Mouse (Mus musculus): ENCODE measurements around the gene Laptm4a. TPM values are rescaled to one million over a fixed set of nuclear protein-coding genes. Genes with fewer than 3 reads are reported as not detected.

Gene Laptm4a
- total and polyA plus RNA-seq, 2 experiments from 2014 or later = 358 to 365 TPM

DNA sequence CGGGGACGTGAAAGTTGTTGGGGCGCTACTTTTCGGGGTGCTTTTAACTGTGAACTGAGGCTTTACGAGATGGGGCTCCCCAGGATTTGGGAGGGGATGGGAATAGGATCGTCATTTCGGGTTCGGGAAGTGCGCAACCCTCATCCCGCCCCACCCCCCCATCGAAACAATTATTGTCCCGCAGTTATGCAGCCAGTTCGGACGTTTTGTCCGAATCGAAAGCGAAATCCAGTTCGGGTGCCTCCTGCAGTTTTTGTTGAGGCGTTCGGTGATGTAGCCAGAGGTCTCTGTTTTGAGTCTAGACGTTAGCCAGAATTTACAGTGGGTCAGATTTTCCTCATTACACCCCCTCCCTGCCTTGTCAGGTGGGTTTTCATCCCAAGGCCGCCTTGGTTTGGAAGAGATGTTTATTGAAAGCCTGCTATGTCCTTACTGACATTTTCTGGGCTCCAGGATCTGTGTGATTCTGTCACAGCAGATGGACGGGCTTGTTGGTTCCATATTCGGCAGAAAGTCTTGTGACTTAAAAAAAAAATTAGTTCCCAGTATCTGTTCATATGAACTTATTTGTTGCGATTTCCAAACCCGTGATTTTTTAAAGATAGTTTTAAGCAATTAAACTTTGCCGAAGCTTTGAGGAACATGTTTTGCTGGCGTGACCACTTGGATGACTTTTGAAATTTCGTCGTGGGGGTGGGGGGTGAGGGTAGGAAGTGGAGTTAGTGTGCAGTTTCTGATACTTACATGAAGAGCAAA lies 1.1 kb downstream of the Laptm4a start:
- ATAC-seq (ENCODE audit: insufficient read depth, low read depth) (no peak), DNase-seq (ENCODE audit: low spot score) (peak; percentile 27)
- WGBS = under 1% methylated on average over 30 of the region's 30 CpGs
- no peak for TF ChIP-seq EP300 (IDR thresholded peaks at IDR 0.05; ENCODE audit: low read depth)
- no peak for TF ChIP-seq CTCF (IDR thresholded peaks at IDR 0.05; ENCODE audit: low read depth)
- no peaks in the 10 kb centered on the region for H3K9me3 ChIP-seq (replicated peaks; ENCODE audit: control insufficient read depth, low read length)
- H3K4me2 ChIP-seq (ENCODE audit: low read depth, low read length) = peak overlapping the region; percentile 87
- peaks cover 7% of the 10 kb centered on the region; the same call in 1 of the 2 replicates for H3K36me3 ChIP-seq (replicated peaks; ENCODE audit: control insufficient read depth, insufficient read depth, low read length)
- no peaks in the 10 kb centered on the region for H3K27me3 ChIP-seq (ENCODE audit: control insufficient read depth, insufficient read depth, low read length)
- H3K4me3 ChIP-seq (ENCODE audit: low read depth, low read length) = peak overlapping the region; percentile 95
- peak overlapping the region; percentile 99 for H3K27ac ChIP-seq (ENCODE audit: low read depth)
- H3K9ac ChIP-seq (replicated peaks; ENCODE audit: low read depth, low read length) = peak overlapping the region; percentile 91
- peaks cover 33% of the 10 kb centered on the region for H3K4me1 ChIP-seq (ENCODE audit: control insufficient read depth, insufficient read depth)

GRCm38 (mm10) chr12:8923125-8923410 lies 1.6 kb downstream of the Laptm4a start:
- DNase-seq (ENCODE audit: low spot score) = peak; percentile 64

GRCm38 (mm10) chr12:8923603-8924002 lies 2.1 kb downstream of the Laptm4a start:
- DNase-seq (ENCODE audit: low spot score) (no peak), ATAC-seq (ENCODE audit: insufficient read depth, low read depth) (no peak)
- Histone ChIP-seq H3K4me3 (ENCODE audit: low read depth, low read length) (peak overlapping the region; percentile 95), H3K9ac (replicated peaks; ENCODE audit: low read depth, low read length) (peak overlapping the region; percentile 91; the same call in 1 of the 2 replicates), H3K9me3 (replicated peaks; ENCODE audit: control insufficient read depth, low read length) (no peaks in the 10 kb centered on the region), H3K36me3 (replicated peaks; ENCODE audit: control insufficient read depth, insufficient read depth, low read length) (peaks cover 7% of the 10 kb centered on the region; the same call in 1 of the 2 replicates), H3K4me1 (ENCODE audit: control insufficient read depth, insufficient read depth) (peaks cover 41% of the 10 kb centered on the region), H3K27ac (ENCODE audit: low read depth) (peak overlapping the region; percentile 99), H3K4me2 (ENCODE audit: low read depth, low read length) (peak overlapping the region; percentile 87), H3K27me3 (ENCODE audit: control insufficient read depth, insufficient read depth, low read length) (no peaks in the 10 kb centered on the region)
- TF ChIP-seq CTCF (IDR thresholded peaks at IDR 0.05; ENCODE audit: low read depth) (no peak), EP300 (IDR thresholded peaks at IDR 0.05; ENCODE audit: low read depth) (no peak)
- WGBS = 47% methylated on average over 2 of the region's 2 CpGs

More at GRCm38 (mm10) chr12:8923125-8923410, 1.6 kb downstream of the Laptm4a start:
- no peaks in the 10 kb centered on the region for H3K27me3 ChIP-seq (ENCODE audit: control insufficient read depth, insufficient read depth, low read length)
- H3K27ac ChIP-seq (ENCODE audit: low read depth) = peak overlapping the region; percentile 99
- H3K4me3 ChIP-seq (ENCODE audit: low read depth, low read length) = peak overlapping the region; percentile 95
- peaks cover 38% of the 10 kb centered on the region for H3K4me1 ChIP-seq (ENCODE audit: control insufficient read depth, insufficient read depth)
- WGBS = 11% methylated on average over 5 of the region's 5 CpGs
- no peak for TF ChIP-seq CTCF (IDR thresholded peaks at IDR 0.05; ENCODE audit: low read depth)
- peak overlapping the region; percentile 87 for H3K4me2 ChIP-seq (ENCODE audit: low read depth, low read length)
- ATAC-seq (ENCODE audit: insufficient read depth, low read depth) = no peak
- H3K9ac ChIP-seq (replicated peaks; ENCODE audit: low read depth, low read length) = peak overlapping the region; percentile 91
- H3K9me3 ChIP-seq (replicated peaks; ENCODE audit: control insufficient read depth, low read length) = no peaks in the 10 kb centered on the region
- H3K36me3 ChIP-seq (replicated peaks; ENCODE audit: control insufficient read depth, insufficient read depth, low read length) = peaks cover 7% of the 10 kb centered on the region; the same call in 1 of the 2 replicates

DNA sequence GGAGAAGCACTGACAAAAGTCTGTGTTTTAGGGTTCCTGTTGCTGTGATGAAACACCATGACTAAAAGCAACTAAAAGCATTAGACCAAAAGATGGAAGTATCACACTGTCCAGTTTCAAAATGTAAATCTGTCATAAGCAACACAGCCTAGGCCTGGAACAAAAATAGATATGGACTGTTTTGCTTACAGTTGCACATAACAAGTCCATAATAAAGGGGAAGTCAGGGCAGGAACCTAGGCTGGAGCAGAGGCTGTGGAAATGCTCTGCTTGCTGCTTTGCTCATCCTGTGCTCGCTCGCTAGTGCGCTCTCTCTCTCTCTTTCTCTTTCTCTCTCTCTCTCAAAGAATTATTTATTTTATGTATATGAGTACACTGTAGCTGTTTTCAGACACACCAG lies 6.2 kb downstream of the Laptm4a start:
- H3K36me3 ChIP-seq (replicated peaks; ENCODE audit: control insufficient read depth, insufficient read depth, low read length) = peaks cover 13% of the 10 kb centered on the region; the same call in 1 of the 2 replicates
- DNase-seq (ENCODE audit: low spot score) (no peak), ATAC-seq (ENCODE audit: insufficient read depth, low read depth) (no peak)
- no peaks in the 10 kb centered on the region for H3K27me3 ChIP-seq (ENCODE audit: control insufficient read depth, insufficient read depth, low read length)
- WGBS = 79% methylated on average over 3 of the region's 3 CpGs
- H3K4me2 ChIP-seq (ENCODE audit: low read depth, low read length) = no peak overlapping the region
- no peak overlapping the region for H3K4me3 ChIP-seq (ENCODE audit: low read depth, low read length)
- H3K9ac ChIP-seq (replicated peaks; ENCODE audit: low read depth, low read length) = no peak overlapping the region
- no peak overlapping the region for H3K27ac ChIP-seq (ENCODE audit: low read depth)
- TF ChIP-seq CTCF (IDR thresholded peaks at IDR 0.05; ENCODE audit: low read depth) (no peak), EP300 (IDR thresholded peaks at IDR 0.05; ENCODE audit: low read depth) (no peak)
- H3K9me3 ChIP-seq (replicated peaks; ENCODE audit: control insufficient read depth, low read length) = no peaks in the 10 kb centered on the region
- peaks cover 61% of the 10 kb centered on the region for H3K4me1 ChIP-seq (ENCODE audit: control insufficient read depth, insufficient read depth)

DNA sequence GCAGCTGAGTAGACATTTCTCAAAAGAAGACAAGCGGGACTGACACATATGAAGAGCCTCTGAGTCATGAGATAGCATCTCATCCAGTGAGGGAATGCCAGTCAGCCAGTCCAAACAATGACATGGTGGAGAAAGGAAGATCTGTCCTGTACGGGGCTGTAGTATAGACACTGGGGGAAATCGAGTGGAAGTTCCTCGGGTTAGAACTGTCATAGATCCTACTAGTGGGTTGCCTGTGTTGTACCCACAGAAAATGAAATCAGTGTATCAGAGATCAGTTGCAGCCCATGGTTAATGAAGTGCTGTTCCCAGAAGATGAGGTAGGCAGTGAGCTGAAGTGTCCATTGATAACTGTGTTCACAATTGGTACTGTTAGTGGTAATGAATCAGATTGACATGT lies 7.3 kb downstream of the Laptm4a start:
- Histone ChIP-seq H3K27ac (ENCODE audit: low read depth) (peak overlapping the region; percentile 1; the same call in 1 of the 2 replicates), H3K27me3 (ENCODE audit: control insufficient read depth, insufficient read depth, low read length) (no peaks in the 10 kb centered on the region), H3K4me3 (ENCODE audit: low read depth, low read length) (no peak overlapping the region), H3K36me3 (replicated peaks; ENCODE audit: control insufficient read depth, insufficient read depth, low read length) (peaks cover 18% of the 10 kb centered on the region), H3K9ac (replicated peaks; ENCODE audit: low read depth, low read length) (no peak overlapping the region), H3K9me3 (replicated peaks; ENCODE audit: control insufficient read depth, low read length) (no peaks in the 10 kb centered on the region), H3K4me1 (ENCODE audit: control insufficient read depth, insufficient read depth) (peaks cover 56% of the 10 kb centered on the region), H3K4me2 (ENCODE audit: low read depth, low read length) (no peak overlapping the region)
- no peak for ATAC-seq (ENCODE audit: insufficient read depth, low read depth)
- WGBS = 58% methylated on average over 4 of the region's 4 CpGs
- no peak for DNase-seq (ENCODE audit: low spot score)
- no peak for TF ChIP-seq EP300 (IDR thresholded peaks at IDR 0.05; ENCODE audit: low read depth)
- TF ChIP-seq CTCF (IDR thresholded peaks at IDR 0.05; ENCODE audit: low read depth) = no peak
